Mouse (Mus musculus) ES-Bruce4 (cell line): ENCODE data around the gene Gm813.

Source experiments
- CTCF ChIP-seq: IDR thresholded peaks from one replicate; pipeline ENCODE4 v1.8.1; 2011; ENCODE audit warnings: low read depth, low read length
- EP300 ChIP-seq: IDR thresholded peaks from 2 replicates; pipeline ENCODE4 v1.6.1; 2011; ENCODE audit warnings: low read depth, low read length; ENCODE audit not compliant: insufficient read depth
- POLR2A ChIP-seq: IDR thresholded peaks from one replicate; pipeline ENCODE4 v1.8.1; 2011; ENCODE audit warnings: low read length; ENCODE audit not compliant: insufficient read depth

DNA sequence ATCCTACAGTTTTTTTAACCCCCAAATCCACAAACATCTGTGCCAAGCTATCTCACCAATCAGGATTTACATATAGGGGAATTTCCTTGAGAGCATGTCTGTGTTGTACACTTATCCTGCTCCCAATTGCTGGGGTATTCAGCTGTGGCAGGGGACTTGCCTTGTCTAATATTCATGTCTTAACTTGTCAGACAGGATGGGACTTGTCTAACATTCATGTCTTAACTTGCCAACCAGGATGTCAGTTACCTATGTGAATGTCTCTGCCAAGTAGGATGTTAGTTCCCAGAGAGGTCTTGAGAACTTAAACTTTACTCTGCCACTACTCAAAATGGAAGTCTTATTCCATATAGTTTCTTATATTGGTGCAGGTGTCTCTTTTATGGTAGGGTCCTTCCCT lies 27.3 kb downstream of the Gm813 start:
- TF ChIP-seq POLR2A (no peak), CTCF (no peak), EP300 (no peak)
